Mouse (Mus musculus) retina, postnatal 7 days (tissue): ENCODE data around the gene Apaf1.
A peak's percentile ranks its signal among the peaks of the same experiment; 100 is the strongest.

Experiments used
- DNase-seq: peaks from one replicate; pipeline ENCODE4 v3.0.0-alpha.2; 2012; ENCODE audit warnings: low read depth, low spot score

The Apaf1 gene

DNA sequence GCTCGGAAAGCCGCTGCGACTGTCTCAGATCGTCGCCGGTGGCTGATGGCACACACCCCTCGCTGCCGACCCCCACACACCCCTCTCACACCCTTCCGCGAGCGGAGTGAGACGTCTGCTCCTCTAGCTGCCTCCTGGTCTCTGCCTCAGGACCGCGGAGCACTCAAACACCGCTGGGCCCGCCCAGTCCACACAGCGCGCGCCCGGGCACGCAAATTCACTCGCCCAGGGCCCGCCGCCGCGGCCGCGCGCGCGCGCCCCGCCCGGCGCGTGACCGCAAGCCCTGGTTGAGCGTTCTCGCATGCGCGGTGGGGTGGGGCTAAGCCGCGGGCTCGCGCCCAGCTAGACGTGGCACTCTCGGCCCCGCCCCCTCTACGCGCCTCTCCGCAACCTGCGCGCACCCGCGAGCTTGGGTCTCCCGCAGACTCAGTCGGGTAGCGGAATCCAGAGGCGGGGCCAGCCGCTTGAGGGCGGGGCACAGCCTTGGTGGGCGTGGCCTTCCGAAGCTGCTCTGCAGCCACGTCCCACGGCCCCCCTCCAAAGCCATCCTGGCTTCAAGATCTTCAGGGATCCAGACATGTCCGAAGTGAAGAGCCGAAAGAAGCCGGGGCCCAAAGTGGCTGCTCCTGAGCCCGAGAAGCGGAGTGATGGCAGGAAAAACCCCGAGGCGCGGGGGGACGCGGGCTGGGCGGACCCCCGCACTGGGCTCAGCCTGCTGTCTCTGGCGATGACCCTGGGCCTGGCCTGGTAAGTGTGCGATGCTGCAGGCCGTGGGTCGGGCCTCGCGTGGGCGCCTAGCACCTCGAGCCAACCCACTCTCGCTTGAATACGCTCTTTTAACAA, at the start of gene Apaf1, which contains the start of gene Ikbip:
Gene Apaf1 (minus strand): TSS at position 221 of the 843 bp plus-strand sequence.
Gene Ikbip (plus strand): TSS at position 391 of the 843 bp plus-strand sequence.
- DNase-seq: peak; percentile 99

GRCm38 (mm10) chr10:91131565-91131964, 49.0 kb upstream of the Apaf1 start:
- no peak for DNase-seq

GRCm38 (mm10) chr10:91130792-91131191, 48.2 kb upstream of the Apaf1 start:
- no peak for DNase-seq

DNA sequence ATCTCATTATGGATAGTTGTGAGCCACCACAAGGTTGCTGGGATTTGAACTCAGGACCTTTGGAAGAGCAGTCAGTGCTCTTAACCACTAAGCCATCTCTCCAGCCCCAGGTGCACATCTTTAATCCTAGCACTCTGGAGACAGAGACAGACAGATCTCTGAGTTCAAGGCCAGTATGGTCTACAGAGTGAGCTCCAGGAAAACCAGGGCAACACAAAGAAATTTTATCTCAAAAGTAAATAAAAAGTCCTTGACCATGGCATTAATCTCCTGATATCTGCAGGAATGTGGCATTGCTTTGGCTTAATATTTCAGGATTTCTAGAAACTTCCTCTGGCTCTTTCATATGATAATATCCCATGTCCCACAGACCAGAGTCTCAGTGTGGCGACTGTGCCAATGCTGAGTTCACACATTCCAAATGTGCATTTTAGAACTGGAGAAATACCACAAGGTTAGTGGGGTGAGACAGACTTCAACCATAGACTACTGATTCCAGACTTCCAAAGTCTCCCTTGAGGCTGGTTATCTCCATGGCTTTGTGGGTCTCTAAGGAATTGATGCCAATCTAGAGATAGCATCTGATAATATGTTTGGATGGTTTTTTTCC, 46.1 kb upstream of the Apaf1 start:
- no peak for DNase-seq

GRCm38 (mm10) chr10:91127395-91127794, 44.8 kb upstream of the Apaf1 start:
- DNase-seq: no peak

- DNase-seq: no peak
Observed at GRCm38 (mm10) chr10:91126618-91127355, 44.2 kb upstream of the Apaf1 start.

DNA sequence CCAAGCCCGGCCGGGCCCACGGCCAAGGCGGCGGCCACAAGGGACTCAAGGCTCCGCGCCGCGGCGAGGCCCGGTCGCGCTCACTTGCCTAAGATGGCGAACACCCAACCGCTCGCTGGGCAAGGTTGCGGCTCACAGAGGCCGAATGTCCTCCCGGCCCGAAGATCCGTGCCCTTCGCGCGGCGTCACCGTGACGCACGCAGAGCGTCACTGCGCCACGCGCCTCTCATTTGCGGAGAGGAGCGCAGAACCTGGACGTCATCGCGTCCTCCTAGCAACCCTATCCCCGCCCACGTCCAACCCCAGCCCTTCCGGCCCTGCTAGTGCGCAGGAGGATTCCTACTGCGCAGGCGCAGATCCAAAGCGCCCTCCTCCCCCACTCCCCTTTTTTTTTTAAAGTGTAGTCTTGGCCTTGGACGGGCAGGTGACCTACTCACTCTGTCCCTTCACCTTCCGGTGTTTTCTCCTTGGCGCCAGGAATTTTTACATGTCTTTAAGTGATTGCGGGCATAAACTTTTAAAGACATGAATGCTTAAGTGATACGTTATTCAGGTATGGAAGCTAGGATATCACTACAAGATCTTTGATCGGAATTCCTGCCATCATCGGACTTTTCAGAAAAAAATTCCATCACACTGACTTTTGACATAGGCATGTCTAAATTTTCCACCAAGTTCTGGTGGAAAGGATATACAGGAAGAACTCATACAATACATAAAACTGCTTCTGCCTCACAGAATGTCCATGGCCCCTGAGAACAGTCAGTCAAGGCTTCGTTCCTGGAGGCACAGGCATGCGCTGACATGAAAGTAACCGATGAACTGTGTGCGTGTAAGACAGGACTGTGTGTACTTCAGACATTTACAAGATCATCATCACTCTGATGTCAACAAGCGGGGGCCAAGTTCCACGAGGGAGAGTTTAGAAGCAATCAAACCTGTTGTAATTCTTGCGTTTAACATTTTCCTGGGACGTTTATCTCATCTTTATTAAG, 41.6 kb upstream of the Apaf1 start, which contains the start of gene Slc25a3:
Gene Slc25a3 (minus strand): TSS at position 232 of the 995 bp plus-strand sequence.
- peak; percentile 97 for DNase-seq

DNA sequence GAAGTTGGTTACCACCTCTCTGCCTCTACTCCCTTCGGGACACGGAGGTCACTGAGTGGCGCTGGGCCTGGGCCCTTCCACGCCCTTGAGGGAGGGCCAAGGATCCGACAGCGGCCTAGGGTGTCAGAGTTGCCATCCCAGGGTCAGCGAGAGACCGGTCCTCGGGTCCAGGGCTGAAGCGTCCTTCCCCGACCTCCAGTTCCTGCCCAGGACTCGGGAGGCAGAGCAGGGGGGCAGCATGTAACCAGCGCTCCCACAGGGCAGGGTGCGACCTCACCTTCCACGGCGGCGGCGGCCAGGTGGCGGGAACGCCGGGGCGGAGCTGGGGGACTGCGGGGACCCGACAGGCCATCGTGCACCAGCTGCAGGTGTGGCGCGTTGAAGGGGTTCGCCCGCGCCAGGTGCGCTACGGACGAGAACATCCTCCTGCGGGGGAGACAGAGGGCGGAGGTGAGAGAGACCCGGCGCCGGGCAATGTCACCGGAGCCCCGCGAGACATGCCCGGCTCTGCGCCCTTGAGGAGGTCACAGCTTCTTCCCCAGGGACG, 40.8 kb upstream of the Apaf1 start:
- no peak for DNase-seq

GRCm38 (mm10) chr10:91122646-91123045, 40.1 kb upstream of the Apaf1 start:
- DNase-seq: no peak

DNA sequence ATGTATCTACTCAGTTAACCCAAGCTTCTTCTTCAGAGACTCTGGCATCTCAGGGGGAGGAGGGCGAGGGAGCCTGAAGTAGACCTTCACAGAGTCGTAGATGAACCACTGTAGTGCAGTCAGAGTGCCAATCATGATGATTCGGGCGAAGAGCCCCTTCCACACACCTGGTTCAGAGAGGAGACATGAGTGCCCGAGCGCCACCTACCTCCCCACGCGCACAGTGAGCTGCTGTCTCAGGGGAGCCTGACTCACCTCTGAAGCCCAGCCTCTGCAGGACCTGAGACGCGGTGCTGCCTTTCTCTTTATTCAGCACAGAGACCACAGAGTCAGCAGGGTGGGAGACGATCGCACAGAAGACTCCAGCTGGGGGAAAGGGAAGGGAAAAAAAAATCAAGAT, 34.4 kb upstream of the Apaf1 start:
- DNase-seq: no peak

DNA sequence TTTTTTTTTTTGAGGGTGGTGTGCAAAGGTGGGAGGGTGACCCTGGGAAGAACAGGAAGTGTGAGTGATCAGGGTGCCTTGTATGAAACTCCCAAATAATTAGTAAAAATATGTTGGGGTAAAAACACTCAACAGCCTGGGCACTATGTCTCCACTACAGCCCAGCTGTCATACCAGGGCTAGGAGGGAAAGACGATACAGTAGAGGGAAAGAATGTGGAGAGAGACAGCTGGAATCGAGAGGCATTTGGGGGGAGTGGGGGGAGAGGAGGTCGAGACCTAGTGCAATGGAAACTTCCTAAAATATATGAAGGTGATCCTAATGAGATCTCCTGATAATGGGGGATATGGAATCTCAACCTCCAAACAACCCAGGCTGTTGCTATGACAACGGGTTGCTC, 27.3 kb upstream of the Apaf1 start:
- no peak for DNase-seq

GRCm38 (mm10) chr10:91105981-91106380, 23.4 kb upstream of the Apaf1 start:
- no peak for DNase-seq

- DNase-seq: no peak
Observed at GRCm38 (mm10) chr10:91102799-91103590, 20.4 kb upstream of the Apaf1 start.

DNA sequence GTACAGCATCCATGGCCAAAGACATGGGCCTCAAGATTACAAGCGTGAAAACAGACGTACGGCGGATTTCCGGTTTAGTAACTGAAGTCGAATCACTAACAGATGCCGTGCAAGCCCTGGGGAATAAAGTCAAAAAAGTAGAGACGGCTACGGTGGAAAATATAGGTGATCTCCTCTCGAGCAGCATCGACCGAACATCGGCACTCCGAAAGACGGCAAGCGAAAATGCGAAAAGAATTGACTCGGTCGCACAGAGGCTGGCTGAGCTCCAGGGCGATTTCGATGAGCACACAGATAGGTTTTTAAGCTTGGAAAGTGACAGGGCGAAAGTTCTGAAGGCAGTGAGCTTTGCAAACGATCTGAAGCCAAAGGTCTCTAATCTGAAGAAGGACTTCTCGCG, 19.4 kb upstream of the Apaf1 start:
- DNase-seq: no peak

DNA sequence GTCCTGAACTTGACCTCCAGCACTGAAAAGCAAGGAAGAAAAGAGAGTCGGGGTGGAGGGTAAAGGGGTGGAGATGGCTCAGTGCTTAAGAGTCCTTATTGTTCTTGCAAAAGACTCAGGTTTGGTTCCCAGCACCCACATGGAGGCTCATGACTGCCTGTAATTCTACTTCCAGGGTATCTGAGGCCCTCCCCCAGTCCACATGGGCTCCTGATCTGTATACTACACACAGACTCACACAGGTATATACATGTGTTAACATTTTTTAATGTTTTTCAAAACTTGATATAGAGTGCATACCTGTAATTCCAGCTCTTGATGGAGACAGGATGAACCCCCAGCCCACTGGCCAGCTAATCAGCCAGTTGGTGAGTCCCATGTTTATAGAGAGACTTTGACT, 17.5 kb upstream of the Apaf1 start:
- DNase-seq: no peak

GRCm38 (mm10) chr10:91098056-91098455, 15.5 kb upstream of the Apaf1 start:
- DNase-seq: no peak

DNA sequence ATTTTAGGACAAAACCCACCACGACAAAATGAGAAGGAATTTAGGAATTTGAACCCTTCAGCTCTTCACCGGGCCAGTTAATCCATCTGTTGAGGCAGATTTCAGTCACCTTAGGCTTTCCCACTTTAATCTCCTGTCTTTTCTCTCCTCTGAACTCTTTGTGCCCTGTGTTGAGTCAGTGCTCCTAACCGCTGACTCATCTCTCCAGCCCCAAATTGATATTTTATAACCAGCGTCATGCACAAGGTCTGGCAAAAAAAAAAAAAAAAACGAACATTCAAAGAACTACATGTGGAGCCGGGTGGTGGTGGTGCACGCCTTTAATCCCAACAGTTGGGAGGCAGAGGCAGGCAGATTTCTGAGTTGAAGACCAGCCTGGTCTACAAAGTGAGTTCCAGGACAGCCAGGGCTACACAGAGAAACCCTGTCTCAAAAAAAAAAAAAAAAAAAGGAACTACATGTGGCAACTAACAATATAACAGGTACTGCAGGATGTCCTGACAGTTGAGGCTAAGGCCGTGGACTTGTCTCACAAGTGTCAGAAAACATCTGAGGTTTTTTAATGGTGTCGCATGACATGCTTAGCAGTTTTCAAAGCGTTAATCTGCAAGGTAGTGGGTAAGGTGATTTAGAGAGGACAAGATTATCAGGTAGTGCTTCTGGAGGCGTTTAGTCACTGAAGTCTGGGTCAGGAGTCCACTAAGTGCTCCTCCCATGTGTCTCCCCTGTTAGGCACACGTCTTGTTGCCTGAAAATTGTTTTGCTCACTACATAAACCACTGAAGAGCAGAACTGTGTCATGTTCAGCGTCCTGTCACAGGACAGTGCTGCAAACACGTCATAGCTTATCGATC, 11.9 kb upstream of the Apaf1 start:
- no peak for DNase-seq

DNA sequence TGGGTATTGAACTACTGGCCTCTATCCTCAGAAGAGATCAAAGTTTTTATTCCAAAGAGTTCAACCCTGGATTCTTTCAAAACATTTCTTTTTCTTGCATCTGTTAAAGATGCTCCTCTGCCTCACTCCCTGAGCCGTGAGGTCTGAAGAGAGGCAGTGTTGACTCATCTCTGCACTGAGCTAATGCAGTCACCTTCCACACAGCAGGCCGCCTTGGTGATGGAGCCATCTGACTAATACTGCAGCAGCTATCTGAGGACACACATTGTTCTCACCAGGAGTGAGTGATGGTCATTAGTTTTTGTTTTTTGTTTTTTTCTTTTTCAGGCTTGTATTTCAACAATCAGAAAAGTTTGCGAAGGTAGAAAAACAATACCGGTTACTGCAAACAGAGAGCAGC, 10.2 kb upstream of the Apaf1 start:
- DNase-seq: no peak

- DNase-seq: no peak
Observed at GRCm38 (mm10) chr10:91083393-91083927, 890 bp upstream of the Apaf1 start.
